Mouse (Mus musculus): ENCODE measurements at regions not wholly inside any gene's neighbourhood (a gene's known extent, or its start where the extent isn't known, plus 50 kb on each side); places are given as distances from the start of the nearest gene placed in this dataset.

DNA sequence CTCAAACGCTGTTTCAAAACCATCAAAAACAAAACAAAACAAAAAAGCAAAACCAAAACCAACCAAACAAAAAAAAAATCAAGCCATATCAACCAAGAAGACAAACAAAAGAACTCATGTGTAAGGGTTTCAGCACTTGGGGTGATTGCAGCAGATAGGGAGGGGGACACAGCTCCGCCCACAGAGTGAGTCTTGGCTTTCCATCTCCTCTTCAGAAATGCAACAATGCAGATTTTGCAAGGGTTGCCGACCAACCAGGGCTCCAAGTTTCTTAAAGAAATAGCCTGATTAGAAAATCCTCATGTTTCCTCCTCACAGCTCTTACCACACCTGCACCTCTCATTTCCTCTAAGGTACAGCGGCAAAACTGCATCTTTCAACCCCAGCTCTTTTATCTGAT is 107.0 kb upstream of the Sp8 start:
- Histone ChIP-seq H3K36me3 (ENCODE audit: control insufficient read depth, insufficient read depth, low read length) (no peaks in the 10 kb centered on the region), H3K27me3 (ENCODE audit: control insufficient read depth, insufficient read depth, low read length) (no peaks in the 10 kb centered on the region), H3K4me3 (ENCODE audit: insufficient read depth, low read depth, low read length) (no peak overlapping the region), H3K27ac (replicated peaks; ENCODE audit: insufficient read depth, low read depth, low read length) (no peak overlapping the region), H3K9ac (ENCODE audit: low read depth, low read length) (no peak overlapping the region), H3K79me2 (ENCODE audit: control insufficient read depth, insufficient read depth, low read length) (no peaks in the 10 kb centered on the region), H3K4me1 (ENCODE audit: control insufficient read depth, insufficient read depth, low read length) (no peaks in the 10 kb centered on the region)
- TF ChIP-seq POLR2A (IDR thresholded peaks at IDR 0.05; ENCODE audit: extremely low read depth, insufficient read depth, low read length) (no peak), CTCF (IDR thresholded peaks at IDR 0.05; ENCODE audit: low read depth, low read length) (no peak)
- WGBS = 72% methylated on average over 4 of the region's 4 CpGs
- no peak for DNase-seq (ENCODE audit: extremely low read depth, low read depth, low spot score)

DNA sequence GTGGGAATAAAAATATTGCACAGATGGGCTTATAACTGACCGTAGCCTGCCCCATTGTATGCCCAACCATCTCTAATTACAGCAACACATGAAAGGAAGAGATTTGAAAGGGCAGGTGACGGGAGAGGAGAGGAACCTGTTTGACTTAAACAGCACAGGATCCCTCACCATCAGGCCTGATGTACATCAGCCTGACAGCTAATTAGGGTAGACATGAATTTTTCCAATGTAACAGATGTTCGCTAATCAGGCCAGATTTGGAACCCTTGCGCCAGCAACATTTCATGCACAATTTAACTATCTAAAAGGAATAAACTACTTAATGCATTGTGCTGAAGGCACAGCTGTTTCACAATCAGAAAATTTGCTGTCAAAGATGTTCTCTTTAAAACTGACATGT is 120.2 kb upstream of the Sp8 start:
- Histone ChIP-seq H3K4me3 (ENCODE audit: insufficient read depth, low read depth, low read length) (no peak overlapping the region), H3K27ac (replicated peaks; ENCODE audit: insufficient read depth, low read depth, low read length) (no peak overlapping the region), H3K4me1 (ENCODE audit: control insufficient read depth, insufficient read depth, low read length) (no peaks in the 10 kb centered on the region), H3K9ac (ENCODE audit: low read depth, low read length) (no peak overlapping the region), H3K79me2 (ENCODE audit: control insufficient read depth, insufficient read depth, low read length) (no peaks in the 10 kb centered on the region), H3K36me3 (ENCODE audit: control insufficient read depth, insufficient read depth, low read length) (no peaks in the 10 kb centered on the region), H3K27me3 (ENCODE audit: control insufficient read depth, insufficient read depth, low read length) (no peaks in the 10 kb centered on the region)
- WGBS = 88% methylated on average over 4 of the region's 4 CpGs
- TF ChIP-seq POLR2A (IDR thresholded peaks at IDR 0.05; ENCODE audit: extremely low read depth, insufficient read depth, low read length) (no peak), CTCF (IDR thresholded peaks at IDR 0.05; ENCODE audit: low read depth, low read length) (no peak)
- no peak for DNase-seq (ENCODE audit: extremely low read depth, low read depth, low spot score)

DNA sequence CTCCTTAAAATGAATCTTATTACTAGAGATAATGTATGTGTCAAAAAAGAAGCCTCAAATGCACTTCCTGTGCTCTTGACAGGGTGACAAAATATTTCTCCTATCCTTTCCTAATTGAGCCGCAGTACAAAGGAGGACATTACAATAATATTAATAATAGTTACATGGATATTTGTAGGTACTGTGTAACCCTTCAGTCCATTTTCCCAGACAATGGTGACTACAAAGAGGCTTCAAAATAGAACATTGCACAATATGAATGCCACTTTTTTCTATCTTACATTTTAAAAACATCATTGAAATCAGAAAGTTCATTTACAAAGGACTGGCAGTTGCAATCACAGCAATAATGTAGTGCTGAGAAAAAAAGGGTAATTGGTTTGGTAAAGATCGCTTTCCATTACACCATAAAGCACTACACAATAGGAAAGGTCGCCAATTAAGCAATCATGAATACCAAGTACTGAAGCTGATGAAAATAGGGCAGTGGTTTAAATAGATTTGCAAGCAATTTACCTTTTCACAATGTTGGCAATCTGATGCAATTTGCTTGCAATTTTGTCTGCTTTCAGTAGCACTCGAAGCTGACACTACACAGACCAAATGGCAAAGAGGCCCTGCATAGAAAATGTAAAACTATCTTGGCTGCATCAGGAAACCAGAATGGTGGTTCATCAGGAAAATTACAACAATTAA is 126.1 kb upstream of the Sp8 start:
- Histone ChIP-seq H3K27ac (replicated peaks; ENCODE audit: insufficient read depth, low read depth, low read length) (no peak overlapping the region), H3K36me3 (ENCODE audit: control insufficient read depth, insufficient read depth, low read length) (no peaks in the 10 kb centered on the region), H3K4me1 (ENCODE audit: control insufficient read depth, insufficient read depth, low read length) (no peaks in the 10 kb centered on the region), H3K4me3 (ENCODE audit: insufficient read depth, low read depth, low read length) (no peak overlapping the region), H3K27me3 (ENCODE audit: control insufficient read depth, insufficient read depth, low read length) (no peaks in the 10 kb centered on the region), H3K79me2 (ENCODE audit: control insufficient read depth, insufficient read depth, low read length) (no peaks in the 10 kb centered on the region), H3K9ac (ENCODE audit: low read depth, low read length) (no peak overlapping the region)
- no peak for DNase-seq (ENCODE audit: extremely low read depth, low read depth, low spot score)
- TF ChIP-seq CTCF (IDR thresholded peaks at IDR 0.05; ENCODE audit: low read depth, low read length) (no peak), POLR2A (IDR thresholded peaks at IDR 0.05; ENCODE audit: extremely low read depth, insufficient read depth, low read length) (no peak)
- WGBS = 84% methylated on average over 4 of the region's 4 CpGs

DNA sequence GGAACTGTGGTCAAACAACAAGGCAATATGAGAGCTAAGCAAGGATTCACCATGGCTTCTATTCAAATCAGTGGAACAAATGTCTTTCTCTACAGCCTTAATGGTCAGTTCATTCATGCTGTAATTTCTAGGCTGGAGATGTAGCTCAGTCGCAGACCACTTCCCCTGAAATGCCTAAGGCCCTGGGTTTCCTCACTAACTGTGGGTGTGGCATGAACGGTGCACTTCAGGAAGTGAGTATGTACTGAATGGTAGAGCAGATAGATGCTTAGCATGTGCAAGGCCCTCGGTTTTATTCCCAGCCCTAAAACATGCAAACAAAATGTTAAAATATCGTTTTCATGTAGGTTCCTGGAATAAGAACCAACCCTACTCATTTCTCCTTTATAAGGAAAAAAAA is 129.3 kb upstream of the Sp8 start:
- DNase-seq (ENCODE audit: extremely low read depth, low read depth, low spot score) = no peak
- Histone ChIP-seq H3K27ac (replicated peaks; ENCODE audit: insufficient read depth, low read depth, low read length) (no peak overlapping the region), H3K79me2 (ENCODE audit: control insufficient read depth, insufficient read depth, low read length) (no peaks in the 10 kb centered on the region), H3K4me3 (ENCODE audit: insufficient read depth, low read depth, low read length) (no peak overlapping the region), H3K9ac (ENCODE audit: low read depth, low read length) (no peak overlapping the region), H3K4me1 (ENCODE audit: control insufficient read depth, insufficient read depth, low read length) (no peaks in the 10 kb centered on the region), H3K36me3 (ENCODE audit: control insufficient read depth, insufficient read depth, low read length) (no peaks in the 10 kb centered on the region), H3K27me3 (ENCODE audit: control insufficient read depth, insufficient read depth, low read length) (no peaks in the 10 kb centered on the region)
- 72% methylated on average over 4 of the region's 4 CpGs for WGBS
- no peak for TF ChIP-seq CTCF (IDR thresholded peaks at IDR 0.05; ENCODE audit: low read depth, low read length)
- TF ChIP-seq POLR2A (IDR thresholded peaks at IDR 0.05; ENCODE audit: extremely low read depth, insufficient read depth, low read length) = no peak

DNA sequence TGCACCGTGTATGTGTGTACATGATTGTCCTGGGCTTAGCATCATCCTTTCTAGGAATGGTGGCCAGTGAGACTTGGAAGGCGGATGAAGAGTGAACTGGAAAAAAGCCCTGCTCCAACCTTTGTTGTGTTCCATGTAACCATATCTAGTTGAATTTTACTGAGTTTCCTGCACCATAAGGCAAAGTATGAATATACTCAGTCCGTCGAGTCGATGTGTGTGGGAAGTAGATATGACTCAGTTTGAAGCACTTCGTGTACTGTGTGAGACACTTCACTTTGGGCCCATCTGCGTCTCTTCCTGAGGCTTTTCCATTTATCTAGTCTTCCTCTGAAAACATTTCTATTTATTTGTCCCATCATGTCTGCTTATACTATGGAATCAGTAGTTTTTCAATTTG is 139.5 kb upstream of the Sp8 start:
- WGBS = 87% methylated on average over 7 of the region's 7 CpGs

DNA sequence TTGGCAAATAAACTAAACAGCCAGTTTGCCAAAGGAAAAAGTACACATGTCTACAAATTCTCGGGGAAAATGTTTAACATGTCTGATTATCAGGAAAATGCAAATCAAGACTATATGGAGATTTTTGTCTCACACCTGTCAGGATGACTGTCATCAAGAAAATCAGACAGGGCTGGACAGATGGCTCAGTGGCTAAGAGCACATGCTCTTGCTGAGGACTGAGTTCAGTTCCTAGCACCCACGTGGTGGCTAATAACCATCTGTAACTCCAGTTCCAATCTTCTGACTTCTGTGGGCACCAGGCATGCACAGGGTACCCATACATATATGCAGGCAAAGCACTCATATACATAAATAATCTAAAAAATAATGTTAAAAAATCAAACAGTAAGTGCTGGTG is 141.3 kb upstream of the Sp8 start:
- 79% methylated on average over 2 of the region's 2 CpGs for WGBS
- TF ChIP-seq POLR2A (IDR thresholded peaks at IDR 0.05; ENCODE audit: extremely low read depth, insufficient read depth, low read length) = no peak
- TF ChIP-seq CTCF (IDR thresholded peaks at IDR 0.05; ENCODE audit: low read depth, low read length) = no peak
- Histone ChIP-seq H3K4me3 (ENCODE audit: insufficient read depth, low read depth, low read length) (no peak overlapping the region), H3K27ac (replicated peaks; ENCODE audit: insufficient read depth, low read depth, low read length) (no peak overlapping the region), H3K36me3 (ENCODE audit: control insufficient read depth, insufficient read depth, low read length) (no peaks in the 10 kb centered on the region), H3K27me3 (ENCODE audit: control insufficient read depth, insufficient read depth, low read length) (no peaks in the 10 kb centered on the region), H3K79me2 (ENCODE audit: control insufficient read depth, insufficient read depth, low read length) (no peaks in the 10 kb centered on the region), H3K9ac (ENCODE audit: low read depth, low read length) (no peak overlapping the region), H3K4me1 (ENCODE audit: control insufficient read depth, insufficient read depth, low read length) (no peaks in the 10 kb centered on the region)
- DNase-seq (ENCODE audit: extremely low read depth, low read depth, low spot score) = no peak

More for the DNA sequence above, 139.5 kb upstream of the Sp8 start:
- no peaks in the 10 kb centered on the region for H3K4me1 ChIP-seq (ENCODE audit: control insufficient read depth, insufficient read depth, low read length)
- H3K9ac ChIP-seq (ENCODE audit: low read depth, low read length) = no peak overlapping the region
- no peak for DNase-seq (ENCODE audit: extremely low read depth, low read depth, low spot score)
- TF ChIP-seq CTCF (IDR thresholded peaks at IDR 0.05; ENCODE audit: low read depth, low read length) = no peak
- no peak for TF ChIP-seq POLR2A (IDR thresholded peaks at IDR 0.05; ENCODE audit: extremely low read depth, insufficient read depth, low read length)
- no peak overlapping the region for H3K4me3 ChIP-seq (ENCODE audit: insufficient read depth, low read depth, low read length)
- H3K27ac ChIP-seq (replicated peaks; ENCODE audit: insufficient read depth, low read depth, low read length) = no peak overlapping the region
- H3K36me3 ChIP-seq (ENCODE audit: control insufficient read depth, insufficient read depth, low read length) = no peaks in the 10 kb centered on the region
- no peaks in the 10 kb centered on the region for H3K27me3 ChIP-seq (ENCODE audit: control insufficient read depth, insufficient read depth, low read length)
- no peaks in the 10 kb centered on the region for H3K79me2 ChIP-seq (ENCODE audit: control insufficient read depth, insufficient read depth, low read length)

Data from liver, adult 2 months (tissue).